Mouse (Mus musculus) lung, postnatal 25 days (tissue): Measurements from ENCODE around the gene Stk39.

ENCODE experiments used
- DNase-seq: peaks from one replicate; pipeline ENCODE4 v3.0.0; 2022; ENCODE audit warnings: low spot score

Stk39 gene

GRCm38 (mm10) chr2:68232929-68233328 is 239.1 kb downstream of the Stk39 start:
- DNase-seq: no peak

- DNase-seq: no peak
Measured at GRCm38 (mm10) chr2:68229872-68230271, 242.2 kb downstream of the Stk39 start.

- no peak for DNase-seq
Measured at GRCm38 (mm10) chr2:68229081-68229480, 243.0 kb downstream of the Stk39 start.

GRCm38 (mm10) chr2:68222227-68222873 is 249.7 kb downstream of the Stk39 start:
- no peak for DNase-seq

GRCm38 (mm10) chr2:68221226-68221625 is 250.8 kb downstream of the Stk39 start:
- DNase-seq: no peak

- DNase-seq: no peak
Measured at GRCm38 (mm10) chr2:68219823-68220222, 252.2 kb downstream of the Stk39 start.

- DNase-seq: no peak
Measured at GRCm38 (mm10) chr2:68215176-68215575, 256.9 kb downstream of the Stk39 start.

- DNase-seq: no peak
Measured at GRCm38 (mm10) chr2:68214400-68214799, 257.7 kb downstream of the Stk39 start.

- no peak for DNase-seq
Measured at GRCm38 (mm10) chr2:68211443-68211842, 260.6 kb downstream of the Stk39 start.

- DNase-seq: no peak
Measured at GRCm38 (mm10) chr2:68196245-68196644, 275.8 kb downstream of the Stk39 start.

- DNase-seq: no peak
Measured at GRCm38 (mm10) chr2:68194444-68194843, 277.6 kb downstream of the Stk39 start.

GRCm38 (mm10) chr2:68193465-68193837 is 278.6 kb downstream of the Stk39 start:
- no peak for DNase-seq

GRCm38 (mm10) chr2:68192605-68193464 is 279.2 kb downstream of the Stk39 start:
- no peak for DNase-seq

- DNase-seq: no peak
Measured at GRCm38 (mm10) chr2:68176425-68176824, 295.6 kb downstream of the Stk39 start.

GRCm38 (mm10) chr2:68171306-68171705 is 300.8 kb downstream of the Stk39 start:
- no peak for DNase-seq

- no peak for DNase-seq
Measured at GRCm38 (mm10) chr2:68162012-68162411, 310.1 kb downstream of the Stk39 start.

GRCm38 (mm10) chr2:68160566-68160965 is 311.5 kb downstream of the Stk39 start:
- no peak for DNase-seq
